Mouse (Mus musculus) CH12.LX (cell line): ENCODE results near the gene Rpl26. TPM values are rescaled to one million over a fixed set of nuclear protein-coding genes. Genes with fewer than 3 reads are reported as not detected.

Source experiments
- DNase-seq: peaks from one replicate; pipeline ENCODE4 v3.0.0-alpha.2; 2013; ENCODE audit errors: extremely low read depth
- H3K27ac ChIP-seq: 2 replicates; pipeline ENCODE4 v1.5.1; 2012; ENCODE audit warnings: low read depth, mild to moderate bottlenecking, control low read depth, moderate library complexity; ENCODE audit not compliant: insufficient read depth
- H3K27me3 ChIP-seq: replicated peaks from 2 replicates; pipeline ENCODE3; 2012; ENCODE audit warnings: inconsistent platforms
- H3K36me3 ChIP-seq, 2 experiments: replicated peaks in 1 of 2; 2 replicates each; pipeline versions ENCODE3 to v1.6.1; 2012; ENCODE audit warnings: inconsistent platforms in 1 of 2, low read length in 1 of 2, mild to moderate bottlenecking in 1 of 2, mixed read lengths in 1 of 2, moderate library complexity in 1 of 2; ENCODE audit not compliant: control insufficient read depth in 1 of 2, insufficient read depth in 1 of 2
- H3K4me1 ChIP-seq, 2 experiments: 2 replicates each; pipeline ENCODE4 v1.6.1; 2012; ENCODE audit warnings: inconsistent platforms in 1 of 2, moderate library complexity in 1 of 2; ENCODE audit not compliant: insufficient read depth in 2 of 2, control insufficient read depth in 1 of 2
- H3K4me2 ChIP-seq: 2 replicates; pipeline ENCODE4 v1.6.1; 2012; ENCODE audit warnings: low read depth, mild to moderate bottlenecking, control low read depth; ENCODE audit not compliant: poor library complexity, insufficient read depth, severe bottlenecking
- H3K4me3 ChIP-seq, 3 experiments: fragments of 150-350 bp in 1 of 3; sonication (generic) in 1 of 3; replicated peaks in 1 of 3; 2 replicates each; pipeline versions ENCODE3 to v1.5.1; 2011 to 2012; ENCODE audit warnings: low read depth in 2 of 3, low read length in 2 of 3, mild to moderate bottlenecking in 2 of 3, moderate library complexity in 2 of 3, control low read depth in 1 of 3, improper control_type of control experiment in 1 of 3, inconsistent platforms in 1 of 3, mixed read lengths in 1 of 3; ENCODE audit not compliant: poor library complexity in 1 of 3
- H3K79me2 ChIP-seq: replicated peaks from 2 replicates; pipeline ENCODE4 v1.6.1; 2012; ENCODE audit warnings: mild to moderate bottlenecking, moderate library complexity; ENCODE audit not compliant: control insufficient read depth, poor library complexity, insufficient read depth, severe bottlenecking; ENCODE audit errors: extremely low read depth
- H3K9ac ChIP-seq: 2 replicates; pipeline ENCODE4 v1.6.1; 2012; ENCODE audit warnings: low read depth, mild to moderate bottlenecking, control low read depth, moderate library complexity; ENCODE audit not compliant: insufficient read depth
- H3K9me3 ChIP-seq: replicated peaks from 2 replicates; pipeline ENCODE3; 2012; ENCODE audit warnings: low read length, inconsistent platforms, mixed read lengths
- CHD2 ChIP-seq: IDR thresholded peaks from 2 replicates; pipeline ENCODE4 v1.6.1; 2011; ENCODE audit warnings: low read length, improper control_type of control experiment
- CTCF ChIP-seq, 2 experiments: IDR thresholded peaks in 1 of 2; conservative IDR thresholded peaks in 1 of 2; 2 replicates each; pipeline ENCODE4 v1.5.1; 2011 to 2012; ENCODE audit warnings: low read depth in 2 of 2, low read length in 2 of 2, improper control_type of control experiment in 1 of 2, inconsistent platforms in 1 of 2, mild to moderate bottlenecking in 1 of 2, moderate library complexity in 1 of 2
- JUN ChIP-seq: IDR thresholded peaks from 2 replicates; pipeline ENCODE4 v1.6.1; 2011; ENCODE audit warnings: low read depth, mild to moderate bottlenecking, low read length, improper control_type of control experiment, moderate library complexity; ENCODE audit not compliant: insufficient read depth
- MAZ ChIP-seq: IDR thresholded peaks from 2 replicates; pipeline ENCODE4 v1.6.1; 2012; ENCODE audit warnings: low read depth, mild to moderate bottlenecking, inconsistent platforms, low read length, improper control_type of control experiment, moderate library complexity
- MXI1 ChIP-seq: IDR thresholded peaks from 2 replicates; pipeline ENCODE4 v1.6.1; 2011; ENCODE audit warnings: mild to moderate bottlenecking, low read depth, low read length, improper control_type of control experiment
- NELFE ChIP-seq: IDR thresholded peaks from 2 replicates; pipeline ENCODE4 v1.6.1; 2011; ENCODE audit warnings: low read depth, low read length, improper control_type of control experiment
- POLR2A ChIP-seq: IDR thresholded peaks from 2 replicates; pipeline ENCODE4 v1.6.1; 2011; ENCODE audit warnings: low read depth, mild to moderate bottlenecking, improper control_type of control experiment, low read length
- POLR2AphosphoS2 ChIP-seq: IDR thresholded peaks from 2 replicates; pipeline ENCODE4 v1.6.1; 2011; ENCODE audit warnings: low read depth, low read length, improper control_type of control experiment
- RAD21 ChIP-seq: IDR thresholded peaks from 2 replicates; pipeline ENCODE4 v1.6.1; 2011; ENCODE audit warnings: low read depth, mild to moderate bottlenecking, low read length, improper control_type of control experiment, moderate library complexity
- RCOR1 ChIP-seq: conservative IDR thresholded peaks from 2 replicates; pipeline ENCODE4 v1.6.1; 2012; ENCODE audit warnings: low read depth, mild to moderate bottlenecking, inconsistent platforms, low read length, improper control_type of control experiment
- USF1 ChIP-seq: IDR thresholded peaks from 2 replicates; pipeline ENCODE4 v1.6.1; 2014; ENCODE audit warnings: low read depth, mild to moderate bottlenecking, inconsistent platforms, low read length, improper control_type of control experiment
- ZMIZ1 ChIP-seq: IDR thresholded peaks from 2 replicates; pipeline ENCODE4 v1.6.1; 2012; ENCODE audit warnings: low read depth, mild to moderate bottlenecking, inconsistent platforms, low read length, improper control_type of control experiment
- dilution Hi-C: fragments of 300-500 bp; cut with MboI; formaldehyde crosslinking; loops from 2 replicates; pipeline ENCODE4 v1.14.3; 2020; ENCODE audit warnings: low sequenced_read_pairs; ENCODE audit not compliant: extremely low pct_unique_long_range_greater_than_20kb, extremely low pct_ligation_motif_present
- in situ Hi-C: fragments of 300-500 bp; cut with MboI; formaldehyde crosslinking; loops from 3 replicates; pipeline ENCODE4 v1.14.3; 2019; ENCODE audit warnings: low sequenced_read_pairs, low pct_ligation_motif_present, low pct_unique_long_range_greater_than_20kb, mixed read lengths
- polyA plus RNA-seq: library from polyadenylated mRNA; unstranded; fragments of >175 nt; gene quantifications from 2 replicates; pipeline ENCODE4 v1.2.1, GENCODE M21; 2012; ENCODE audit warnings: low read depth; ENCODE audit not compliant: insufficient read length
- total RNA-seq, 2 experiments: library from RNA; depleted of rRNA; stranded (reverse); fragments of 300-350 nt in 1 of 2; fragments of >200 nt in 1 of 2; gene quantifications; 2 replicates each; pipeline ENCODE4 v1.2.3; 2012 to 2014

Rpl26 gene
- total and polyA plus RNA-seq, 3 experiments: 3,408 to 6,551 (median 6,508) TPM

DNA sequence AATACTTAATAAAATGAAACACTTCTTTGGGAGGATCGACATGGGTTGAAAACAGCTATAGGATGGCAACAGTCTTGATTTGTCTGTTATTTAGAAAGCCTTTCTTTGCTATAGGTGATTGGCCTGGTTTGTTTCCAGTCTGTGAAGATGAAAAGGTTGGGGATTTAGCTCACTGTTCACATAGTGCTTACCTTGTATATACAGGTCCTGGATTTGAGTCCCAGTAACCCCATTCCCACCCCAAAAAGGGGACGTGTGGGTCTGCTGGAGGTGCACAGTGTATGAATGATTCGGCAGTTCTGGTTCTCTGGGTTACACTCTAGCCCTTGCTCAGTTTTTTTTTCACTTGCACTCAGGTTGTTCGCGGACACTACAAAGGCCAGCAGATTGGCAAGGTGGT, 1.4 kb downstream of the Rpl26 start:
- H3K4me2 ChIP-seq: peak overlapping the region; percentile 80
- H3K4me3 ChIP-seq: peak overlapping the region; percentile 71 to 92 (median 78)
- peak overlapping the region; percentile 100 for H3K9ac ChIP-seq
- H3K4me1 ChIP-seq: peaks cover 5 to 28% of the 10 kb centered on the region in 2 experiments; a peak in 3 of 4 replicates
- peaks cover 19% of the 10 kb centered on the region for H3K79me2 ChIP-seq
- H3K9me3 ChIP-seq: peaks cover 5% of the 10 kb centered on the region
- peaks cover 36 to 54% of the 10 kb centered on the region in 2 experiments for H3K36me3 ChIP-seq
- in situ Hi-C loops (loop anchor here (5.0 kb wide), 1 partner anchor 69 kb away; no protein-coding TSS in a partner anchor), dilution Hi-C loops (no loop called here)
- no peak overlapping the region for H3K27ac ChIP-seq
- TF ChIP-seq CTCF (conservative IDR thresholded peaks at IDR 0.05 in 1 of 2, IDR thresholded peaks at IDR 0.05 in 1 of 2; ENCODE audit: low read depth in 2 of 2, low read length in 2 of 2): no peak
- TF ChIP-seq POLR2A: peak; percentile 44; the same call in 1 of the 2 replicates
- H3K27me3 ChIP-seq: peaks cover 18% of the 10 kb centered on the region
- no peak for DNase-seq

DNA sequence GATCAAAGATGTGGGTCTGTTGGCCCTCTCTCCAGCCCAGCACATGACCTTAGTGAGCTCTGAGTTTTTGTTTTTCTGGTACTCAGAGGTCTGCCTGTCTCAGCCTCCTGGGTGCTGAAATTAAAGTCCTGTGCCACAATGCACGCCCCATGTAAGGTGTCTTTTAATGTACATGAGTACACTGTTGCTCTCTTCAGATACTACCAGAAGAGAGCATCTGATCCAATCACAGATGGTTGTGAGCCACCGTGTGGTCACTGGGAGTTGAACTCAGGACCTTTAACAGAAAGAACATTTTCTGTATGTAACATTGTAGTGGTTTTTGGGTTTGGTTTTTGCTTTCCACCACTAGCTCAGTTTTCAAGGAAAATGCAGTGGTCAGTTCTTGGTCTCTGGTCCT, 2.4 kb downstream of the Rpl26 start:
- Histone ChIP-seq H3K36me3 (peaks cover 36 to 54% of the 10 kb centered on the region in 2 experiments), H3K9me3 (peaks cover under 1% of the 10 kb centered on the region), H3K4me1 (peaks cover 5 to 28% of the 10 kb centered on the region in 2 experiments; a peak in 3 of 4 replicates), H3K4me2 (no peak overlapping the region), H3K79me2 (peaks cover 19% of the 10 kb centered on the region), H3K9ac (peak overlapping the region; percentile 100; the same call in 1 of the 2 replicates), H3K27ac (no peak overlapping the region), H3K4me3 (peak overlapping the region in 1 of 3 experiments; percentile 92), H3K27me3 (peaks cover 13% of the 10 kb centered on the region)
- TF ChIP-seq POLR2A (0 out of 2 replicates have a peak, but pooled peaks have one; percentile 11), POLR2AphosphoS2 (peak; percentile 75), CTCF (conservative IDR thresholded peaks at IDR 0.05 in 1 of 2, IDR thresholded peaks at IDR 0.05 in 1 of 2; ENCODE audit: low read depth in 2 of 2, low read length in 2 of 2) (no peak; a peak in 1 of 4 replicates)
- in situ Hi-C loops: loop anchor here (5.0 kb wide), 1 partner anchor 69 kb away; no protein-coding TSS in a partner anchor
- no peak for DNase-seq
- dilution Hi-C loops: no loop called here

GRCm38 (mm10) chr11:68904375-68905137, 3.2 kb downstream of the Rpl26 start:
- peaks cover 19% of the 10 kb centered on the region for H3K79me2 ChIP-seq
- H3K9ac ChIP-seq: no peak overlapping the region
- TF ChIP-seq MAZ: no peak
- no peak for TF ChIP-seq JUN
- no peak for TF ChIP-seq RCOR1
- TF ChIP-seq CHD2: 0 out of 2 replicates have a peak, but pooled peaks have one; percentile 27
- 0 out of 2 replicates have a peak, but pooled peaks have one; percentile 59 for TF ChIP-seq ZMIZ1
- TF ChIP-seq MXI1: no peak
- no peak for TF ChIP-seq USF1
- peak; percentile 31 for TF ChIP-seq RAD21
- TF ChIP-seq NELFE: no peak
- peak; percentile 66 to 82 for TF ChIP-seq CTCF (conservative IDR thresholded peaks at IDR 0.05 in 1 of 2, IDR thresholded peaks at IDR 0.05 in 1 of 2; ENCODE audit: low read depth in 2 of 2, low read length in 2 of 2)
- H3K27me3 ChIP-seq: peaks cover 7% of the 10 kb centered on the region
- peaks cover 36 to 54% of the 10 kb centered on the region in 2 experiments for H3K36me3 ChIP-seq
- dilution Hi-C loops (no loop called here), in situ Hi-C loops (loop anchor here (5.0 kb wide), 1 partner anchor 68 kb away; no protein-coding TSS in a partner anchor)
- no peaks in the 10 kb centered on the region for H3K9me3 ChIP-seq
- no peak overlapping the region for H3K27ac ChIP-seq
- no peak overlapping the region for H3K4me3 ChIP-seq
- peak; percentile 81 for DNase-seq
- H3K4me1 ChIP-seq: peaks cover 5 to 28% of the 10 kb centered on the region in 2 experiments; a peak in 3 of 4 replicates
- no peak overlapping the region for H3K4me2 ChIP-seq
